Mouse (Mus musculus): Measurements from ENCODE around the gene Olfr487. TPM values are rescaled to one million over a fixed set of nuclear protein-coding genes. Genes with fewer than 3 reads are reported as not detected.
"Not testable (repeated sequence)": the region's sequence is repeated elsewhere in the genome, so short reads cannot be mapped to it uniquely, and the experiment has no call there.

Olfr487 gene
- polyA plus RNA-seq (2016; fragmentation: Nextera tagmentation; extraction: Ambion mirVana) = not detected in 2 replicates

DNA sequence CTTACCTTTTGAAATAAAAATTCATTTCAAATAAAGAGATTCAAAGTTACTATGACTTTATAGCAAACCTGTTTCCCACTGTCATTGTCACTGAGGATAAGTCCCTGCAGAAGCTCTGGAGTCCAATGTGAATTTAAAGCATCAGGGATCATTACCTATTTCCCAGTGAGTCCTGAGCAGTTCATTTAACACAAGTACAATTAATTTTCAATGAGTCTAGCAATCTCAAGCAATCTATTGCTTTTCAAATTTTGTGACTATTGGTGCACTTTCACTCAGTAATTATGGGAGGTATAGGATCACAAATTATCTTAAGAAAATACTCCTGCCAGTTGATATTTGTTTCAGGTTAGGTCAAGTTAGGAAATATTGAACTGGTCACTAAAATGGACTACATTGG lies at the start of gene Olfr487:
Gene Olfr487, minus strand, starts transcription at position 101 of the 400 bp plus-strand sequence.
- not testable (repeated sequence) for H3K4me3 ChIP-seq; H3K36me3 ChIP-seq; H3K9me3 ChIP-seq; H3K4me1 ChIP-seq; DNase-seq (ENCODE audit: low spot score); H3K27ac ChIP-seq; H3K27me3 ChIP-seq (ENCODE audit: insufficient read depth, poor library complexity, severe bottlenecking)

DNA sequence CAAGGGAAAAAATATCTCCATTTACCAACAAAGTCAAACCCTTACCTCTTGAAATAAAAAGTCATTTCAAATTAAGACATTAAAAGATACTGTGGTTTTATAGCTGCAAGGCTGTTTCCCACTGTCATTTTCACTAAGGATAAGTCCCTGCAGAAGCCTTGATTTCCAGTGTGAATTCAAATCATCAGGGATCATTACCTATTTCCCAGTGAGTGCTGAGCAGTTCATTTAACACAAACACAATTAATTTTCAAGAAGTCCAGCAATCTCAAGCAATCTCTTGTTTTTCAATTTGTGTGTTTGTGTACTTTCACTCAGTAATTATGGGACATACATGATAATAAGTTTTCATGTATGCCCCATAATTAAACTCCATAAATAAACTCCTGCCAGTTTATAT lies 43.8 kb upstream of the Olfr487 start, which contains the start of gene Olfr488:
Gene Olfr488, minus strand, starts transcription at position 101 of the 400 bp plus-strand sequence.
- no peaks in the 10 kb centered on the region for H3K9me3 ChIP-seq
- no peaks in the 10 kb centered on the region for H3K27me3 ChIP-seq (ENCODE audit: insufficient read depth, poor library complexity, severe bottlenecking)
- H3K4me3 ChIP-seq = no peak within 1 kb of the TSS
- H3K4me1 ChIP-seq = no peaks in the 10 kb centered on the region
- no peaks in the 10 kb centered on the region for H3K36me3 ChIP-seq
- no peak within 1 kb of the TSS for H3K27ac ChIP-seq
- no peak for DNase-seq (ENCODE audit: low spot score)

DNA sequence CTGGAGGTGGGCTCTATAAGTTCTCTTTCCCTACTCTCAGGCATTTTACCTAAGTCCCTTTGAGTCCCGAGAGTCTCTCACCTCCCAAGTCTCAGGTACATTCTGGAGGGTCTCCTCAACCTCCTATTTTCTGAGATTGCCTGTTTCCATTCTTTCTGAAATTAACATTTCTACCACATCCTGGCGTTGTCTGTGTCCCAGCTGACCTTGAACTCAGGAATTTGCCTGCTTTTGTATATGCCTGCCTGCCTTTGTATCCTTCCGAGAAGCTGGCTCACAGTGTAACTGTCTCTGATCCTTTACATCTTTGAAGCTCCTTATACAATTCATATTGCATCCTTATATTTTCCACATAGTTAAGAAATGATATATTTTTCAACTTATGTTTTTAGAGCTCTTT lies 19.1 kb upstream of the Olfr487 start:
- no peaks in the 10 kb centered on the region for H3K9me3 ChIP-seq
- WGBS = 79% methylated on average over 3 of the region's 3 CpGs

DNA sequence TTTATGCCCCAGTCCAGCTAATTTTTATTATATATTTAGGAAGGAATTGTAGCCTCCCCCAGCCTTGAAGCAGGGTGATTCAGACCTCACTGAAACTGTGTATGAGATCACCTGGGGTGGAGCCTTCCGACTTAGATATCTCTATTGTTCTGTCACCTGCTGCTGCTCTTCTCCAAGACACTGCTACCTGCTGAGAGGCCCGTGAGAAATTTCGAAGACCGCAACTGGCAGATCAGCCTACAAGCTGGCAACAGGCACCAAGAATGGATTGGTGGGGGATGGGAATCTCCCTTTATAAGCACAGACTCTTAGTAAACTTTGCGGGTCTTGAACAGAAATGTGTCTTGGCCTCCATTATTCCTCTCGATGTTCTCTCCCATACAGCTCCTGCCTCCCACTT lies 17.5 kb downstream of the Olfr487 start:
- Histone ChIP-seq H3K27me3 (ENCODE audit: insufficient read depth, poor library complexity, severe bottlenecking) (no peaks in the 10 kb centered on the region), H3K27ac (no peak overlapping the region), H3K9me3 (no peaks in the 10 kb centered on the region), H3K4me3 (no peak overlapping the region), H3K4me1 (no peaks in the 10 kb centered on the region), H3K36me3 (no peaks in the 10 kb centered on the region)
- no peak for DNase-seq (ENCODE audit: low spot score)
- WGBS = 73% methylated on average over 6 of the region's 6 CpGs

More for the DNA sequence above, 19.1 kb upstream of the Olfr487 start:
- Histone ChIP-seq H3K4me1 (no peaks in the 10 kb centered on the region), H3K27me3 (ENCODE audit: insufficient read depth, poor library complexity, severe bottlenecking) (no peaks in the 10 kb centered on the region), H3K27ac (no peak overlapping the region), H3K36me3 (no peaks in the 10 kb centered on the region), H3K4me3 (no peak overlapping the region)
- DNase-seq (ENCODE audit: low spot score) = no peak

DNA sequence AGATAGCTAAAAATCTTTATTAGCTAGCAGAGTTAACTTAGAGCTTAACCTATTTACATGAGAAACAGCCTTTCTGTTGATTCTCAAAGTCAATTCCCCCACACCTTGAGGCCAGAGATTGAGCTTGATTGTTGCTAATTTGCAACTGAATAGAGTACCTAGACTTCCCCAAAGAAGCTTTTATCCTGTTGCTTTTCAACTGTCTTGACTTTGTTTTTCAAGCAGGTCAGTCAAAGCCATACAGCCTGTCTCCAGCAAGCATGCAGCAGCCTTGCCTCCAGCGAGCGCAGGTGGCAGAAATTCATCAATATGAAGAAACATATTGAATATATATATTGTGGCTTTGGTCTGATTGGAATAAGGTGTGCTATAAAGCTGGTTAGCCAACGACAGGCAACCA lies 18.1 kb downstream of the Olfr487 start:
- DNase-seq (ENCODE audit: low spot score); H3K9me3 ChIP-seq; H3K4me3 ChIP-seq; H3K36me3 ChIP-seq; H3K4me1 ChIP-seq; H3K27me3 ChIP-seq (ENCODE audit: insufficient read depth, poor library complexity, severe bottlenecking); H3K27ac ChIP-seq: not testable (repeated sequence)
- WGBS = 59% methylated on average over 3 of the region's 3 CpGs

DNA sequence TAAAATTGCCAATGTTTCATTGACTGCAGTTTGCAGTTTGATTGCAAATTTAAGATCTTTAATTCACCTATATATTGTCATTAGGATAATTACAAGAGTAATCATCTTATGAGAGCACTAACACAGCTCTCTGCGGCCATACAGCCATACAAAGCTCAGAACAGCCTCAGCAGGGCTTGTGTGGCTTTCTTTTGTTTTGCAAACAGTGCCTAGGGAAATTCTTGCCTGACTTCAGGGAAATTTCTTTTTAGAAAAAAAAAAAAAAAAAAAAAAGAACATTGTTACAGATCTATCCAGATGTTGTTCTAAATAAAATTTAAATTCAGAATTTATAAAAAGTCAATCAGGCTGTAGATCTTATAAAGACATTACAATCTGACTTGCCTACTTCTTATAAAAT lies 21.7 kb downstream of the Olfr487 start:
- 82% methylated on average over 1 of the region's 1 CpGs for WGBS
- H3K4me1 ChIP-seq; H3K27ac ChIP-seq; DNase-seq (ENCODE audit: low spot score); H3K9me3 ChIP-seq; H3K4me3 ChIP-seq; H3K36me3 ChIP-seq; H3K27me3 ChIP-seq (ENCODE audit: insufficient read depth, poor library complexity, severe bottlenecking): not testable (repeated sequence)

DNA sequence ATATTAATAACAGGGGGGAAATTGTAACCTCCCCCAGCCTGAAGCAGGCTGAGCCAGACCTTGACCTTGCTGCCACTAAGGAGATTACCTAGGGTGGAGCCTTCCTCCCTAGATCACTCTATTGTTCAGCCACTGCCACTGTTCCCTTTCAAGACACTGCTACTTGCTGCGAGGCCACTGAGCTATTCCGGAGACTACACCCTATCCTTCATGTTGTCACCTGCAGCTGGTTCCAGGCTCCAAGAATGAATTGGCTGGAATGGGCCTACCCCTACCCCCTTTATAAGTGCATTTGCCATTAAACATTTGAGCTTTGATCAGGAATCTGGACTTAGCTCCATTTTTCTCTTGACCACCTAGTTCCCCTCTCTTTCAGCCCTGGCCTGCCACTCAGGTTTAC lies 23.2 kb downstream of the Olfr487 start:
- H3K27ac ChIP-seq; H3K4me3 ChIP-seq; H3K27me3 ChIP-seq (ENCODE audit: insufficient read depth, poor library complexity, severe bottlenecking); DNase-seq (ENCODE audit: low spot score); H3K4me1 ChIP-seq; H3K36me3 ChIP-seq; H3K9me3 ChIP-seq: not testable (repeated sequence)
- WGBS = 68% methylated on average over 2 of the region's 2 CpGs

DNA sequence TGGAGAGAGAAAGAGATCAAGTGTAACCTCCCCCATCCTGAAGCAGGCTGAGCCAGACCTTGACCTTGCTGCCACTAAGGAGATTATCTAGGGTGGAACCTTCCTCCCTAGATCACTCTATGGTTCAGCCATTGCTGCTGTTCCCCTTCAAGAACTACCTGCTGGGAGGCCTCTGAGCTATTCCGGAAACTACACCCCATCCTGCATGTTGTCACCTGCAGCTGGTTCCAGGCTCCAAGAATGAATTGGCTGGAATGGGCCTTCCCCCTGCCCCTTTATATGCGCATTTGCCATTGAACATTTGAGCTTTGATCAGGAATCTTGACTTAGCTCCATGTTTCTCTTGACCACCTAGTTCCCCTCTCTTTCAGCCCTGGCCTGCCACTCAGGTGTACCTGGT lies 29.2 kb downstream of the Olfr487 start:
- not testable (repeated sequence) for H3K27ac ChIP-seq; H3K4me3 ChIP-seq; H3K36me3 ChIP-seq; H3K9me3 ChIP-seq; H3K27me3 ChIP-seq (ENCODE audit: insufficient read depth, poor library complexity, severe bottlenecking); H3K4me1 ChIP-seq; DNase-seq (ENCODE audit: low spot score)
- WGBS = 81% methylated on average over 2 of the region's 2 CpGs

DNA sequence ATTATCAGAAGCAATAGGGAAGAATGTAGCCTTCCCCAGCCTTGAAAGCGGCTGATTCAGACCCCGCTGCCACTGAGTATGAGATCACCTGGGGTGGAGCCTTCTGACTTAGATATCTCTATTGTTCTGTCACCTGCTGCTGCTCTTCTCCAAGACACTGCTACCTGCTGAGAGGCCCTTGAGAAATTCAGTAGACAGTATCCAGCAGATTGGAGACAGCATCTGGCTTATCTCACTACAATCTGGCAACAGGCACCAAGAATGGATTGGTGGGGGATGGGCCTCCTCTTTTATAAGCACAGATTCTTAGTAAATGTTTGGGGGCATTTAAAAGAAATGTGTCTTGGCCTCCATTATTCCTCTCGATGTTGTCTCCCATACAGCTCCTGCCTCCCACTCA lies 30.0 kb downstream of the Olfr487 start:
- H3K4me3 ChIP-seq; DNase-seq (ENCODE audit: low spot score); H3K9me3 ChIP-seq; H3K4me1 ChIP-seq; H3K27me3 ChIP-seq (ENCODE audit: insufficient read depth, poor library complexity, severe bottlenecking); H3K27ac ChIP-seq; H3K36me3 ChIP-seq: not testable (repeated sequence)
- WGBS = 68% methylated on average over 3 of the region's 3 CpGs

DNA sequence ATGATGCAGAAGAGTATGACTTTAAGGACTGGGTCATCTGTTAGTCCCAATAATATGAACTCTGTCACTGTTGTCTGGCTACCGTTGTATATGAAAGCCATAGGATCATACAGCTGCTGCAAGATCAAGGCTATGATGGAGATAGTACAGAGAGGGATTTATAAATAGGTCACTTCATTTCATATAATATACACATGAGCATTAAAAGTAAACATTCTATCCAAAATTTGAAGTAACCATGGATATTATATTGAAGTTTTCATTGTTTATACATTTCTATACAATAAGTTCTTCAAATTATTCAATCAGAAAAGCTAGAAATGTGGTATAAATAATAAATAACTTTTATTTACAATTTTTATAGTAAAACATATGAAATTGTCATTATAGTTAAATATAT lies 41.8 kb downstream of the Olfr487 start, which contains the start of gene Olfr486:
Gene Olfr486, minus strand, starts transcription at position 101 of the 400 bp plus-strand sequence.
- H3K27me3 ChIP-seq (ENCODE audit: insufficient read depth, poor library complexity, severe bottlenecking) = not testable (repeated sequence)

DNA sequence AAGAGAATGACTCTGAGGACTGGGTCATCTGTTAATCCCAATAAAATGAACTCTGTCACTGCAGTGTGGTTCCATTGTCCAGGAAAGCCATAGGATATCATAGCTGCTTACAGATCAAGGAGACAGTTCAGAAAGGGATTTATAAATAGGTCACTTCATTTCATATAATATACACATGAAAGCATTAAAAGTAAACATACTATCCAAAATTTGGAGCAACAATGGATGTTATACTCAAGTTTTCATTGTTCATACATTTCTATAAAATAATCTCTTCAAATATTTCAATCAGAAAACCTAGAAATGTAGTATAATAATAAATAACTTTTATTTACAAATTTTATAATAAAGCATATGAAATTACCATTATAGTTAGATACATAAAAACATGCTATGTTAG lies 54.7 kb downstream of the Olfr487 start, which contains the start of gene Olfr485:
Gene Olfr485, minus strand, starts transcription at position 101 of the 400 bp plus-strand sequence.
- Histone ChIP-seq H3K27ac (no peak within 1 kb of the TSS), H3K9me3 (no peaks in the 10 kb centered on the region), H3K4me3 (no peak within 1 kb of the TSS), H3K4me1 (no peaks in the 10 kb centered on the region), H3K27me3 (ENCODE audit: insufficient read depth, poor library complexity, severe bottlenecking) (no peaks in the 10 kb centered on the region), H3K36me3 (no peaks in the 10 kb centered on the region)
- DNase-seq (ENCODE audit: low spot score) = no peak

More for the DNA sequence above, 41.8 kb downstream of the Olfr487 start, which contains the start of gene Olfr486:
- H3K4me1 ChIP-seq; H3K4me3 ChIP-seq; DNase-seq (ENCODE audit: low spot score); H3K36me3 ChIP-seq; H3K27ac ChIP-seq; H3K9me3 ChIP-seq: not testable (repeated sequence)
- WGBS = 100% methylated on average over 1 of the region's 1 CpGs

Other genes starting within 250 kb of the Olfr487 start
- not detected in 2 replicates for gene Olfr476, start 249.8 kb downstream of the Olfr487 start, polyA plus RNA-seq (2016; fragmentation: Nextera tagmentation; extraction: Ambion mirVana)
- not detected in 2 replicates for gene Olfr477, start 227.9 kb downstream of the Olfr487 start, polyA plus RNA-seq (2016; fragmentation: Nextera tagmentation; extraction: Ambion mirVana)
- not detected in 2 replicates for gene Olfr478, start 180.6 kb downstream of the Olfr487 start, polyA plus RNA-seq (2016; fragmentation: Nextera tagmentation; extraction: Ambion mirVana)
- gene Olfr479, start 163.9 kb downstream of the Olfr487 start, polyA plus RNA-seq (2016; fragmentation: Nextera tagmentation; extraction: Ambion mirVana) = not detected in 2 replicates
- gene Olfr480, start 147.3 kb downstream of the Olfr487 start, polyA plus RNA-seq (2016; fragmentation: Nextera tagmentation; extraction: Ambion mirVana) = not detected in 2 replicates
- gene Olfr481, start 134.8 kb downstream of the Olfr487 start, polyA plus RNA-seq (2016; fragmentation: Nextera tagmentation; extraction: Ambion mirVana) = not detected in 2 replicates
- gene Olfr482, start 117.0 kb downstream of the Olfr487 start, polyA plus RNA-seq (2016; fragmentation: Nextera tagmentation; extraction: Ambion mirVana) = not detected in 2 replicates
- not detected in 2 replicates for gene Olfr483, start 113.8 kb downstream of the Olfr487 start, polyA plus RNA-seq (2016; fragmentation: Nextera tagmentation; extraction: Ambion mirVana)
- not detected in 2 replicates for gene Olfr484, start 87.2 kb downstream of the Olfr487 start, polyA plus RNA-seq (2016; fragmentation: Nextera tagmentation; extraction: Ambion mirVana)
- gene Olfr485, start 54.8 kb downstream of the Olfr487 start, polyA plus RNA-seq (2016; fragmentation: Nextera tagmentation; extraction: Ambion mirVana) = not detected in 2 replicates
- gene Olfr486, start 41.9 kb downstream of the Olfr487 start, polyA plus RNA-seq (2016; fragmentation: Nextera tagmentation; extraction: Ambion mirVana) = not detected in 2 replicates
- not detected in 2 replicates for gene Olfr488, start 43.7 kb upstream of the Olfr487 start, polyA plus RNA-seq (2016; fragmentation: Nextera tagmentation; extraction: Ambion mirVana)
- not detected in 2 replicates for gene Olfr490, start 74.3 kb upstream of the Olfr487 start, polyA plus RNA-seq (2016; fragmentation: Nextera tagmentation; extraction: Ambion mirVana)
- gene Olfr491, start 98.8 kb upstream of the Olfr487 start, polyA plus RNA-seq (2016; fragmentation: Nextera tagmentation; extraction: Ambion mirVana) = not detected in 2 replicates
- gene Olfr492, start 109.0 kb upstream of the Olfr487 start, polyA plus RNA-seq (2016; fragmentation: Nextera tagmentation; extraction: Ambion mirVana) = not detected in 2 replicates
- not detected in 2 replicates for gene Olfr493, start 132.3 kb upstream of the Olfr487 start, polyA plus RNA-seq (2016; fragmentation: Nextera tagmentation; extraction: Ambion mirVana)
- gene Olfr494, start 150.7 kb upstream of the Olfr487 start, polyA plus RNA-seq (2016; fragmentation: Nextera tagmentation; extraction: Ambion mirVana) = not detected in 2 replicates
- gene Olfr495, start 178.5 kb upstream of the Olfr487 start, polyA plus RNA-seq (2016; fragmentation: Nextera tagmentation; extraction: Ambion mirVana) = not detected in 2 replicates
- not detected in 2 replicates for gene Olfr497, start 205.8 kb upstream of the Olfr487 start, polyA plus RNA-seq (2016; fragmentation: Nextera tagmentation; extraction: Ambion mirVana)